Mouse (Mus musculus) telencephalon, adult 2 months (tissue): ENCODE data around the gene Ralgapa1.
"Not testable (repeated sequence)": the region's sequence is repeated elsewhere in the genome, so short reads cannot be mapped to it uniquely, and the experiment has no call there.

Experiments
- DNase-seq: peaks from one replicate; pipeline ENCODE4 v3.0.0-alpha.2; 2011; ENCODE audit warnings: low read depth, low spot score

Ralgapa1 gene

GRCm38 (mm10) chr12:55801131-55801530, 19.8 kb downstream of the Ralgapa1 start:
- no peak for DNase-seq

- DNase-seq = no peak
These were observed 20.8 kb downstream of the Ralgapa1 start for GRCm38 (mm10) chr12:55800144-55800543.

- no peak for DNase-seq
These were observed 22.2 kb downstream of the Ralgapa1 start for GRCm38 (mm10) chr12:55798745-55799144.

- no peak for DNase-seq
These were observed 23.9 kb downstream of the Ralgapa1 start for GRCm38 (mm10) chr12:55797103-55797502.

GRCm38 (mm10) chr12:55794485-55794884, 26.5 kb downstream of the Ralgapa1 start:
- not testable (repeated sequence) for DNase-seq

GRCm38 (mm10) chr12:55785252-55785651, 35.7 kb downstream of the Ralgapa1 start:
- DNase-seq = no peak

- DNase-seq = no peak
These were observed 38.3 kb downstream of the Ralgapa1 start for GRCm38 (mm10) chr12:55782662-55783061.

GRCm38 (mm10) chr12:55778301-55778700, 42.7 kb downstream of the Ralgapa1 start:
- no peak for DNase-seq

GRCm38 (mm10) chr12:55777356-55777755, 43.6 kb downstream of the Ralgapa1 start:
- no peak for DNase-seq

- DNase-seq = no peak
These were observed 46.7 kb downstream of the Ralgapa1 start for GRCm38 (mm10) chr12:55774316-55774715.

GRCm38 (mm10) chr12:55720319-55720718, 100.6 kb downstream of the Ralgapa1 start:
- DNase-seq = no peak

- no peak for DNase-seq
These were observed 115.1 kb downstream of the Ralgapa1 start for GRCm38 (mm10) chr12:55705881-55706280.

- DNase-seq = peak; percentile 51
These were observed 154.3 kb downstream of the Ralgapa1 start for GRCm38 (mm10) chr12:55666699-55667098.

- not testable (repeated sequence) for DNase-seq
These were observed 157.8 kb downstream of the Ralgapa1 start for GRCm38 (mm10) chr12:55663194-55663593.

GRCm38 (mm10) chr12:55648011-55648525, 172.9 kb downstream of the Ralgapa1 start:
- no peak for DNase-seq

GRCm38 (mm10) chr12:55626711-55627110, 194.3 kb downstream of the Ralgapa1 start:
- DNase-seq = no peak

- no peak for DNase-seq
These were observed 197.7 kb downstream of the Ralgapa1 start for GRCm38 (mm10) chr12:55623254-55623653.

GRCm38 (mm10) chr12:55622615-55623245, 198.2 kb downstream of the Ralgapa1 start:
- DNase-seq = peak; percentile 26

- DNase-seq = no peak
These were observed 200.6 kb downstream of the Ralgapa1 start for GRCm38 (mm10) chr12:55620321-55620720.

- DNase-seq = no peak
These were observed 210.2 kb downstream of the Ralgapa1 start for GRCm38 (mm10) chr12:55610812-55611211.

GRCm38 (mm10) chr12:55607902-55608301, 213.1 kb downstream of the Ralgapa1 start:
- no peak for DNase-seq

GRCm38 (mm10) chr12:55604411-55604810, 216.6 kb downstream of the Ralgapa1 start:
- no peak for DNase-seq

GRCm38 (mm10) chr12:55600503-55600994, 220.4 kb downstream of the Ralgapa1 start:
- DNase-seq = no peak
